Mouse (Mus musculus): ENCODE measurements around the gene Ccdc151.

Gene Ccdc151

GRCm38 (mm10) chr9:21960135-21960534 is 42.3 kb downstream of the Ccdc151 start:
- intact Hi-C loops (cut with DNase I) = no loop called here

- intact Hi-C loops (cut with DNase I) = no loop called here
These were observed 43.2 kb downstream of the Ccdc151 start for GRCm38 (mm10) chr9:21959244-21959643.

GRCm38 (mm10) chr9:21958372-21958771 is 44.1 kb downstream of the Ccdc151 start:
- intact Hi-C loops (cut with DNase I) = no loop called here

GRCm38 (mm10) chr9:21955570-21956281 is 46.7 kb downstream of the Ccdc151 start, which contains the start of gene Swsap1:
Gene Swsap1, plus strand, starts transcription at chr9:21955755.
- intact Hi-C loops (cut with DNase I) = no loop called here

- intact Hi-C loops (cut with DNase I) = no loop called here
These were observed 47.2 kb downstream of the Ccdc151 start for GRCm38 (mm10) chr9:21955225-21955569.

GRCm38 (mm10) chr9:21954635-21955034 is 47.8 kb downstream of the Ccdc151 start:
- intact Hi-C loops (cut with DNase I) = no loop called here

GRCm38 (mm10) chr9:21953600-21953999 is 48.8 kb downstream of the Ccdc151 start:
- intact Hi-C loops (cut with DNase I) = no loop called here

GRCm38 (mm10) chr9:21951977-21952376 is 50.5 kb downstream of the Ccdc151 start:
- intact Hi-C loops (cut with DNase I) = no loop called here

GRCm38 (mm10) chr9:21950322-21950721 is 52.1 kb downstream of the Ccdc151 start:
- intact Hi-C loops (cut with DNase I) = no loop called here

- intact Hi-C loops (cut with DNase I) = no loop called here
These were observed 53.6 kb downstream of the Ccdc151 start for GRCm38 (mm10) chr9:21948790-21949189.

- intact Hi-C loops (cut with DNase I) = no loop called here
These were observed 54.3 kb downstream of the Ccdc151 start for GRCm38 (mm10) chr9:21948146-21948545.

- intact Hi-C loops (cut with DNase I) = no loop called here
These were observed 54.8 kb downstream of the Ccdc151 start for GRCm38 (mm10) chr9:21947540-21948130.

- intact Hi-C loops (cut with DNase I) = no loop called here
These were observed 58.2 kb downstream of the Ccdc151 start for GRCm38 (mm10) chr9:21944267-21944666.

- intact Hi-C loops (cut with DNase I) = no loop called here
These were observed 58.8 kb downstream of the Ccdc151 start for GRCm38 (mm10) chr9:21943638-21944037.

- intact Hi-C loops (cut with DNase I) = no loop called here
These were observed 59.4 kb downstream of the Ccdc151 start for GRCm38 (mm10) chr9:21943046-21943445.
